ENCODE assay signal across 31 mouse cellular contexts in genomic region chr1:137640848-137641247, GRCm38 (mm10).
DNase-seq lines count a peak whose midpoint lies in the region; ATAC-seq lines count a peak whose summit lies in the region.
"Had no signal": no experiment of that assay in that cellular context is flagged by ENCODE, and none has a peak within 500 bp of the region (broad histone marks: within the 10 kb centered on the region; RNA-seq: fewer than 3 reads in every experiment).

No protein-coding gene starts in this region.

- no peak for ATAC-seq in midbrain, embryonic 11.5 days (ENCODE audit: low FRiP score)
- no peak for ATAC-seq in midbrain, embryonic 13.5 days
- ATAC-seq: forebrain, embryonic 14.5 days; hindbrain, embryonic 16.5 days; intestine, embryonic 15.5 days had no signal

- no peak overlapping the region for H3K9ac ChIP-seq in midbrain, embryonic 11.5 days (ENCODE audit: low read length)
- H3K9ac ChIP-seq in midbrain, embryonic 13.5 days (replicated peaks) = no peak overlapping the region
- H3K9ac ChIP-seq: heart, embryonic 12.5 days; intestine, embryonic 15.5 days; liver, embryonic 14.5 days; neural tube, embryonic 13.5 days had no signal

- H3K27ac ChIP-seq in midbrain, embryonic 11.5 days (ENCODE audit: low read depth, low read length) = no peak overlapping the region
- no peak overlapping the region for H3K27ac ChIP-seq in midbrain, embryonic 13.5 days
- H3K27ac ChIP-seq: gastrocnemius, adult 2 months; heart, adult 2 months; intestine, embryonic 15.5 days; kidney, postnatal 0 days; liver, embryonic 14.5 days; neural tube, embryonic 13.5 days had no signal

- peak; percentile 85 for DNase-seq in midbrain, embryonic 11.5 days (ENCODE audit: low spot score, missing footprints)
- peak; percentile 12 for DNase-seq in brain, adult 2 months (ENCODE audit: low read depth, low spot score)
- DNase-seq in embryo, embryonic 11 days = peak; percentile 61
- peak; percentile 54 for DNase-seq in retina, postnatal 1 day
- DNase-seq in left cerebral cortex, postnatal 14 days (ENCODE audit: low spot score in 2 of 2) = no peak
- DNase-seq in adrenal gland, adult (ENCODE audit: inconsistent age in 2 of 2, low spot score in 1 of 2) = no peak
- DNase-seq: adrenal gland, postnatal 14 days; B cell, adult 2 months; cerebellum, adult 11-12 months; cerebellum, adult 9-11 months; gastrocnemius, adult 2 months; gastrocnemius, postnatal 36 days; heart, adult 2 months; heart, postnatal 4 days; kidney, adult 8-10 months; kidney, postnatal 4 days; liver; lung, adult 2 months; lung, postnatal 10 days; midbrain, embryonic 14.5 days; right cerebral cortex, postnatal 25 days; spleen, adult 18-20 months; thymus, postnatal 14 days had no signal

- intact Hi-C loops in left cerebral cortex, postnatal 14 days (cut with DNase I) = no loop called here

- H3K36me3 ChIP-seq in midbrain, embryonic 11.5 days (ENCODE audit: control insufficient read depth, insufficient read depth, low read length) = no peaks in the 10 kb centered on the region
- no peaks in the 10 kb centered on the region for H3K36me3 ChIP-seq in midbrain, embryonic 13.5 days
- H3K36me3 ChIP-seq: heart, embryonic 12.5 days; intestine, embryonic 15.5 days; neural tube, embryonic 13.5 days had no signal

- WGBS in midbrain, embryonic 11.5 days = 8% methylated on average over 7 of the region's 7 CpGs
- 7% methylated on average over 7 of the region's 7 CpGs for WGBS in midbrain, embryonic 13.5 days

- H3K4me3 ChIP-seq in midbrain, embryonic 11.5 days (ENCODE audit: low read depth, low read length) = no peak overlapping the region
- H3K4me3 ChIP-seq in midbrain, embryonic 13.5 days (replicated peaks) = no peak overlapping the region
- H3K4me3 ChIP-seq: gastrocnemius, adult 2 months; heart, adult 2 months; heart, embryonic 12.5 days; intestine, embryonic 15.5 days; neural tube, embryonic 13.5 days had no signal

- no peak overlapping the region for H3K4me2 ChIP-seq in midbrain, embryonic 11.5 days
- H3K4me2 ChIP-seq in midbrain, embryonic 13.5 days (replicated peaks) = no peak overlapping the region
- H3K4me2 ChIP-seq: heart, embryonic 12.5 days; intestine, embryonic 15.5 days; neural tube, embryonic 13.5 days had no signal

- H3K4me1 ChIP-seq in midbrain, embryonic 11.5 days (ENCODE audit: control insufficient read depth, insufficient read depth, low read length) = peaks cover 10% of the 10 kb centered on the region
- H3K4me1 ChIP-seq in midbrain, embryonic 13.5 days (replicated peaks) = peaks cover 14% of the 10 kb centered on the region
- H3K4me1 ChIP-seq: intestine, embryonic 15.5 days had no signal

- H3K27me3 ChIP-seq in midbrain, embryonic 11.5 days (ENCODE audit: control insufficient read depth, insufficient read depth, low read length) = no peaks in the 10 kb centered on the region
- 0 out of 2 replicates have a peak, but pooled peaks cover 4% of the 10 kb centered on the region for H3K27me3 ChIP-seq in midbrain, embryonic 13.5 days
- H3K27me3 ChIP-seq: heart, embryonic 12.5 days; intestine, embryonic 15.5 days; neural tube, embryonic 13.5 days had no signal

- H3K9me3 ChIP-seq in midbrain, embryonic 11.5 days (ENCODE audit: control insufficient read depth, low read length) = no peaks in the 10 kb centered on the region
- no peaks in the 10 kb centered on the region for H3K9me3 ChIP-seq in midbrain, embryonic 13.5 days
- H3K9me3 ChIP-seq: heart, embryonic 12.5 days; intestine, embryonic 15.5 days; neural tube, embryonic 13.5 days had no signal

Comparison
In these comparisons a context has a peak if more than half of its experiments do, and no peak if none do; other contexts are left out.
1. DNase-seq: peak in midbrain, embryonic 11.5 days (single experiment), brain, adult 2 months (single experiment), embryo, embryonic 11 days (single experiment) and retina, postnatal 1 day (single experiment); none in left cerebral cortex, postnatal 14 days (0 of 2) and adrenal gland, adult (0 of 2).